Mouse (Mus musculus) MEL (cell line): ENCODE data around the gene Tmem131.

Source experiments
- CHD1 ChIP-seq: IDR thresholded peaks from 2 replicates; pipeline ENCODE4 v1.6.1; 2012; ENCODE audit warnings: low read depth, mild to moderate bottlenecking, inconsistent platforms, low read length, improper control_type of control experiment
- CTCF ChIP-seq, 3 experiments: IDR thresholded peaks in 2 of 3; conservative IDR thresholded peaks in 1 of 3; 2 replicates each; pipeline ENCODE4 v1.5.1; 2011 to 2012; ENCODE audit warnings: low read length in 3 of 3, low read depth in 2 of 3, mild to moderate bottlenecking in 2 of 3, improper control_type of control experiment in 1 of 3, inconsistent platforms in 1 of 3, mixed read lengths in 1 of 3, moderate library complexity in 1 of 3; ENCODE audit not compliant: control insufficient read depth in 1 of 3, insufficient read depth in 1 of 3, poor library complexity in 1 of 3, severe bottlenecking in 1 of 3
- E2F4 ChIP-seq: IDR thresholded peaks from 2 replicates; pipeline ENCODE4 v1.6.1; 2011; ENCODE audit warnings: low read depth, low read length, improper control_type of control experiment, borderline replicate concordance
- USF2 ChIP-seq, 2 experiments: IDR thresholded peaks; 2 replicates each; pipeline ENCODE4 v1.6.1; 2011 to 2012; ENCODE audit warnings: improper control_type of control experiment in 2 of 2, low read length in 2 of 2, borderline replicate concordance in 1 of 2, inconsistent platforms in 1 of 2, low read depth in 1 of 2, mild to moderate bottlenecking in 1 of 2; ENCODE audit not compliant: insufficient read depth in 1 of 2

DNA sequence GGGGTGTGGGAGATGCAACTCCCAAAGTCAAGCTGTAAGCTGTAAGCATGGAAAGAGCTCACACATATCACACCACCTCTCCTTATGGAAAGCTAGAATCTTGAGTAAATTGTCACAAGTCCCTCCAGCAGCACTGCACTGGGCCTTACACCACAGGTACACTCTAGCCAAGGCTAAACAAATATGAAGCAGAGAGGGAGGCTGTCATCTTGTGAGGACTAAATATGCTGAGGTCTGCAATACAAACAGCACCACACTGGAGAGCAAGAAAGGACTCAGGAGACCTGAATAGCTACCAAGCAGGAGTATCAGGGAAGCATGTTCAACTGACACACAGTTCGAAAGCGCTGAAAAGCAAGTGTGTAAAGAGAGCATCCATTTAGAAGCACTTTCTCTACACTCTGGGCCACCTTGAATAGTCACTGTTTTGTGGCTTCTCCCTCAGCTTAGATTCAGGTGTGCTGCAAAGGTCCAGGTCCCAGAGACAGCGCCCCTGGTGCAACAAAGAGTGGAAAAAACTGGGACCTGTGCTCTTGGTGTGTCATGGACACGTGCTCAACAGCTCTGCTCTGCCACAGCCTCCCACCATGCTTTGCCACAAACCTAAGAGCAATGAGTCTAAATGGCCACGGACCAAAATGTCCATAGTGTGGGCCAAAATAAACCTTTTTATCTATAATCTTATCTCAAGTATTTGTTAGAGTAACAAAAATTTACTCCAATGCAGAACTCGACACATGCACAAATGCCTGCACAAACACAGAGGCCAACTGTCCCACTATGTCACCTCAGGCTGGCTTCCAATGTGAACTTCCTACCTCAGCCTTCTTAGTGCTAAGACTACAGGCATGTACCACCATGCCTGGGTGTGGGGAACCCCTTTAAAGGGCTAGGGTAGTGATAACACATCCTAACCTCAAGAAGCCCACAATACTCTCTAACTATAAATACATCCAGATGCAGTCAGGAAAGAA is 14.8 kb downstream of the Tmem131 start:
- TF ChIP-seq CTCF (IDR thresholded peaks at IDR 0.05 in 2 of 3, conservative IDR thresholded peaks at IDR 0.05 in 1 of 3; ENCODE audit: control insufficient read depth in 1 of 3, insufficient read depth in 1 of 3, low read depth in 2 of 3, low read length in 3 of 3, poor library complexity in 1 of 3, severe bottlenecking in 1 of 3) (no peak), E2F4 (no peak), CHD1 (no peak), USF2 (IDR thresholded peaks at IDR 0.05; ENCODE audit: borderline replicate concordance in 1 of 2, insufficient read depth in 1 of 2, low read depth in 1 of 2, low read length in 2 of 2) (no peak)
